19 mouse cellular contexts compared by ENCODE assay signal in the genomic region with DNA sequence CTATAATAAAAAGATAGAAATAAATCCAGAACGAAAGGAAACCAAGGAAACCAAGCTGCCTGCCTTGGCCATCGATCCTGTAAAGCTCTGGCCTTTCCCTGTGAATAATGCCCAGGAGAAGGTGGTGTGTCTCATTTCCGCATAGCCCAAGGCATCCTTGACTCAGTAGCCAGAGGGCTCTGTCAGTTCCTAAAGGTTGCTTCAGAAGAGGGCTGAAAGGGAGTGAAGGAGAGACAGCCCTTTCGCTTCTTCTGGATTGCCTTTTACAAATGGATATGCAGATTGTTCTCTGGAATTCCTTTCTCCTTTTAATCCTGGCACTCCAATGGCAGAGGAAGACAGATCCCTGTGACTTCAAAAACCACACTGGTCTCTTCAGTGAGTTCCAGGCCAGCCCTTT.
"Had no signal": no experiment of that assay in that cellular context is flagged by ENCODE, and none has a peak within 500 bp of the region (broad histone marks: within the 10 kb centered on the region; RNA-seq: fewer than 3 reads in every experiment).

No protein-coding gene starts in this region.

- H3K27ac ChIP-seq: layer of hippocampus, adult 2 months; liver, embryonic 13.5 days; midbrain, embryonic 12.5 days; midbrain, embryonic 15.5 days; neural tube, embryonic 12.5 days; neural tube, embryonic 15.5 days; stomach, embryonic 15.5 days had no signal

- H3K4me2 ChIP-seq: liver, embryonic 13.5 days; midbrain, embryonic 12.5 days; midbrain, embryonic 15.5 days; neural tube, embryonic 12.5 days; neural tube, embryonic 15.5 days; stomach, embryonic 15.5 days had no signal

- H3K27me3 ChIP-seq: liver, embryonic 13.5 days; midbrain, embryonic 12.5 days; midbrain, embryonic 15.5 days; neural tube, embryonic 12.5 days; neural tube, embryonic 15.5 days; stomach, embryonic 15.5 days had no signal

- H3K9ac ChIP-seq: liver, embryonic 13.5 days; midbrain, embryonic 12.5 days; midbrain, embryonic 15.5 days; neural tube, embryonic 12.5 days; neural tube, embryonic 15.5 days; stomach, embryonic 15.5 days had no signal

- H3K9me3 ChIP-seq: liver, embryonic 13.5 days; midbrain, embryonic 12.5 days; midbrain, embryonic 15.5 days; neural tube, embryonic 12.5 days; neural tube, embryonic 15.5 days; stomach, embryonic 15.5 days had no signal

- DNase-seq: kidney, adult 8-10 months; kidney, postnatal 14 days; layer of hippocampus, adult 9-11 months; liver, embryonic 13.5 days; lung, adult 2 months; lung, postnatal 14 days; lung, postnatal 4 days; right cerebral cortex, adult 18-20 months; right cerebral cortex, postnatal 14 days; right cerebral cortex, postnatal 4 days; spleen, adult 18-20 months; thymus, adult 18-20 months; thymus, postnatal 4 days had no signal

- H3K4me3 ChIP-seq: layer of hippocampus, adult 2 months; liver, embryonic 13.5 days; midbrain, embryonic 12.5 days; midbrain, embryonic 15.5 days; neural tube, embryonic 12.5 days; neural tube, embryonic 15.5 days; stomach, embryonic 15.5 days had no signal

- ATAC-seq: midbrain, embryonic 15.5 days had no signal
